Mouse (Mus musculus) left cerebral cortex, postnatal 36 days (tissue): ENCODE measurements at regions not wholly inside any gene's neighbourhood (a gene's known extent, or its start where the extent isn't known, plus 50 kb on each side); places are given as distances from the start of the nearest gene placed in this dataset.

Source experiments
- DNase-seq, 2 experiments: peaks; one replicate each; pipeline ENCODE4 v3.0.0; 2021 to 2022; ENCODE audit warnings: low spot score in 2 of 2, mixed read lengths in 1 of 2
- intact Hi-C: fragments of 180-260 bp; cut with DNase I; formaldehyde crosslinking; loops from one replicate; pipeline ENCODE4 v1.15.1; 2025

DNA sequence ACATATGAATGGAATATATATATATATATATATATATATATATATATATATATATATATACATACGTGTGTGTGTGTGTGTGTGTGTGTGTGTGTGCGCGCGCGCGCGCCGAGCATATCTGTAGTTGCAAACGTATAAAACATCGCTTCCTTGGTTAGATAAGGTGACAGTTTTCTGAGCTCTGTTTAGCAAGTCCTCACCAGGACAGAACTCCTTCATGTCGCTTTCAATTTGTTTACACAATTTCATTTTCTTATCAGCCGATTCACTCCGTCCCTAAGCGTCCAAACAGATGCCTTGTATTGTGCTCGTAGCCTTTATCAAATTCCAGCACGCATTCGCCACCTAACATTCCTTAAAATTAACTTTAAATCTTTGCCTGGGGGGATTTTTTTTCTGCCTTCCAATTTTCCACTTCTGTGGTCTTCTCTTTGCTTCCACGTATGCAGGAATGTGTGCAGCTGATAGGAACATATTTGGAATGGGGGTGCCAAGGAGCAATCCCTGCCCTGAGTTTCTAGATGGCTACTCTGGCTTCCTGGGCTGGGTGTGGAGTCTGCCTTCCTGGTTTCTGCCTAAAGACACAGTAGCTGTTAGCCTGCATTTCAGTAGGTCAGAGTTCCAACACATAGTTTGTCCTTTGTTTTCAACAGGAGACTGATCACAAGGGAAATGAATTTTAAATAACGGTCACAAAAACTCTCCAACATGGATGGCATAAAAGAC is 575.7 kb downstream of the Robo2 start:
- intact Hi-C loops, result no loop called here
- DNase-seq, result no peak

DNA sequence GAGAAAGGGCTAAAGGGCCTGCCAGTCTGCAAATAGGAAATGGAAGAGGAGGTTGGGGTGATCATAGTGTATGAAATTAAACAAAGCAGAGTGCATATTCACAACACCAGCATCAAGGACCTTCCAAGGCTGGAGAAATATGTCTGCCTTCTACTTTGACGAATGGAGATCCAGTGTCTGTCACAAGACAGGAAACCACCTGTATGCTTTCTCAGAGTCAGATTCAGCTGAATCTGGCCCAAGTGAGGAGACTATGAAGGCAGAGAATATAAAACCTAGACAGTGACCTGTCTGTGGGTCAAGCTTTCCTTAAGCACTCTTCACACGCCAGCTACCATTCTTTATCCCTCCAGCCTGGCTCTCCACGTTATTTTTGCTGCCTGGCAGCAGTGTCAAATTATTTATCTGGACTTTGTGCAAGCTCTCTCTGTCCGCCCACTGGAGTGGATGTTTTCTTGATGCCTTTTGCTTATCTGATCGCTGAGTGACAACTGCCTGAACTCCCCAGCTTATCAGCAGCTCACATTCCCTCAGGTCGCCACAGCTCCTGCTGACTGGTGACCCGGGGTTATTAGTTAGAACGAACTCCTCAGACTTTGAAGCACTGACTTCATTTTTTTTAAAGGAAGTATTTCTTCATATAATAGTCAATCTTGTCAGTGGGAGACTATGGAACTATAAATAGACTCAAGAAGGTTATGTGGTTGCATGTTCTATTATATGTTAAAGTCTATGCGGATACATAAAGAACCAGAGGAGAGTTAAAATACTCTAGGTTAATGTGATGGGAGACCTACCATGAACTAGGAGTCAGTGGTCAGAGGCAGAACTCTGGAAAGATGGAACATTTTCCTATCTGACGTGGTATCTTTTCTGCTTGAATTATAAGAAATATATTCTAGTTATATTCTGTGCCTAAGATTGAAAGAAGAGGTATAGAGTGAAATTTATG is 590.0 kb downstream of the Robo2 start:
- DNase-seq, result no peak
- intact Hi-C loops, result no loop called here

- intact Hi-C loops, result no loop called here
Observed at GRCm38 (mm10) chr16:73804572-73804971, 607.1 kb downstream of the Robo2 start.

DNA sequence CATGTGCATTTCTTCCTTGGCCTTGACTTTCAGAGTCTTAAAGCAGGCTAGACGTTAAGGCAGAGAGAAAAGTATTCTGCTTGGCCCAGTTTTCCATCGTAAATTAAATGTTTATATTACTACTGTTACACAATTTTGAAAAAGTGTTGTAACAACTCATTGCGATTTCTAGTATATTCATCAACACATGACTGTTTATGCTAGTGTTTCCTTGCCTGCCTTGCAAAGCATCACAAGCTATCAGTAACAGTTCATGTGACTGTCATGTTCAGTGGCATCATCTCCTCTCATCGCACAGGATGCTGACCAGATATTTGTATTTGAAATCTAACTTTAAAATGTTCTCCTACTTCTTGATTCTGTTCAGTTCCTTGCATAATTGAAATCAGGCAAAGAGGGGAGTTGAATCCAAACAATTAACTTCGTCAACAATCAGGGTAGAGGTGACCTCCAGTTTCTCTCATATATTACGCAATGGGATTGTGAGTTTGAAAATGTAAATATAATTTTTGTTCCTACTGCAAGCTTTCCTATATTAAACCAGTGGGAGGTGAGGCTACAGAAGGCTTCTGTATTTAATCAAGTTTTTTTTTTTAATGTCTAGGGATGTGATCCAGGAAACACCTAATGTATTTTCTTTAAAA is 615.0 kb downstream of the Robo2 start:
- intact Hi-C loops, result no loop called here
- DNase-seq, result no peak

More at GRCm38 (mm10) chr16:73804572-73804971, 607.1 kb downstream of the Robo2 start:
- no peak for DNase-seq

- DNase-seq, result no peak
- intact Hi-C loops, result no loop called here
Observed at GRCm38 (mm10) chr16:73785074-73785438, 626.6 kb downstream of the Robo2 start.

- peak in 1 of 2 experiments; percentile 5 for DNase-seq
- intact Hi-C loops, result no loop called here
Observed at GRCm38 (mm10) chr16:73784296-73785073, 627.1 kb downstream of the Robo2 start.

DNA sequence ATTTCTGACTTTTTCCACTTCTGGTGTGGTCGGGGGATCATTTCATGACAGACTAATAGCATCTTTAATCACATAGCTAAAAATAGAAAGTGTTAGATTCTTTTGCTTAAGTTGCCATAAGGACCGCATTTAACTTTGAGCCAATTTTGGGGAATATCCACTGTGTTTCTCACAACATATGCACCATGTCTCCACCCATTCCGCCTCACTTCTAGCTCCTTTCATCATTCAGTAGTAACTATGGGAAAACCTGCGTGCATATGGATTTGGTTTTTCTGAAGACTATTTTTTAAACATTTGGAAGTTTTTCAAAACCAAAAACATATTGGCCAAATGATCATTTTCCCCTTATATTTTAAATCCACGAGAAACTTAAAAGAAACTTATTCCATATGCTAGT is 639.2 kb downstream of the Robo2 start:
- no peak for DNase-seq
- intact Hi-C loops, result no loop called here

GRCm38 (mm10) chr16:73770440-73770856 is 641.2 kb downstream of the Robo2 start:
- intact Hi-C loops, result no loop called here
- DNase-seq, result no peak

GRCm38 (mm10) chr16:73769729-73770128 is 641.9 kb downstream of the Robo2 start:
- DNase-seq, result no peak

DNA sequence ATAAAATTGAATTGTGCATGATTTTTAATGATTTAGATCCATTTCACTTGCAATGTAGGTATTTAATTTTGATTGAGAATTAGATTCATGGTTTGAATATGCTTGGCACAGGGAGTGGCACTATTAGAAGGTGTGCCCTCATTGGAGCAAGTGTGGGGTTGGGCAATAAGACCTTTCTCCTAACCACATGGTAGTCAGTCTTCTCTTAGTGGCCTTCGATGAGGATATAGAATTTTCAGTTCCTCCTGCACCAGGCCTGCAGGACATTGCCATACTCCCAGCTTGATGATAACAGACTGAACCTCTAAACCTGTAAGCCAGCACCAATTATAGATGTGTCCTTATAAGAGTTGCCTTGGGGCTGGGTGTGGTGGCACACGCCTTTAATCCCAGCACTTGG is 642.9 kb downstream of the Robo2 start:
- DNase-seq, result no peak
- intact Hi-C loops, result no loop called here

More at GRCm38 (mm10) chr16:73769729-73770128, 641.9 kb downstream of the Robo2 start:
- intact Hi-C loops, result no loop called here

DNA sequence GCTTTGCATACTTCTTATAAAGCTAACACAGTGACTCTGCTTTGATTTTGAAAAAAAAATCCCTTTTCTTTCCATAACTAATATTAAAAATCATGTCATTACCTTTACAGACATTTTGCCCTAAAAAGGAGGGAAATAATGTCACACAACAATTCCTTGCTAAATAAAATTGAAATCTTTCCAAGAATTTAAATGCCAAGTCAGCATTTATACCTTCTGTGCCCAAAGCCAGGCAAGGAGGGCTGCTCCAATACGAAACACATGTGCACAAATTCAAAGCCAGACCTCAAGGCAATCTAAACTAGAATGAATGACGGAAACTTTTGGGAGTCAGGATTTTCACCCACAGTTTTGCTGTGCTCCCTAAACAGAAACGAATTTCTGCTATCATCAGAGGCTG is 646.4 kb downstream of the Robo2 start:
- DNase-seq, result no peak
- intact Hi-C loops, result no loop called here

DNA sequence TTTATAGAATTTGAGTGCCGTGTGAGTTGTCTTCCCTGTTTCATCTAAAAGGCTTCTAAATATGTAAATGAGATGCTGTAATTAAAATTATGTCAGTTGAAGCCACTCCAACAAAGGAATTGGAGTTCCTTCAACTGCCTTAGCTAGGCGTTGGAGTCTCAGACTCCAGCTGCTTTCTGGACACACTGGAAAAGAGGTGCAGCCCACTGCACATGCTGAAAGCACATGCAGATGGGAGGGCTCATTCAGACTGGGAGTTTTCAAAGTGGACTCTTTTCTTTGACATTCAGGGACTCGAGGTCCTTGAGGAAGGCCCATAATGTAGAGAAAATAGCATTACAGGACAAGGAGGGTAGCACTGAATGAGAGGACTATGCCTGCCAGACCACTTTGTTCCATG is 650.7 kb downstream of the Robo2 start:
- intact Hi-C loops, result no loop called here
- DNase-seq, result no peak

- intact Hi-C loops, result no loop called here
- no peak for DNase-seq
Observed at GRCm38 (mm10) chr16:73758872-73759271, 652.8 kb downstream of the Robo2 start.

GRCm38 (mm10) chr16:73754302-73754701 is 657.3 kb downstream of the Robo2 start:
- intact Hi-C loops, result no loop called here
- DNase-seq, result no peak

DNA sequence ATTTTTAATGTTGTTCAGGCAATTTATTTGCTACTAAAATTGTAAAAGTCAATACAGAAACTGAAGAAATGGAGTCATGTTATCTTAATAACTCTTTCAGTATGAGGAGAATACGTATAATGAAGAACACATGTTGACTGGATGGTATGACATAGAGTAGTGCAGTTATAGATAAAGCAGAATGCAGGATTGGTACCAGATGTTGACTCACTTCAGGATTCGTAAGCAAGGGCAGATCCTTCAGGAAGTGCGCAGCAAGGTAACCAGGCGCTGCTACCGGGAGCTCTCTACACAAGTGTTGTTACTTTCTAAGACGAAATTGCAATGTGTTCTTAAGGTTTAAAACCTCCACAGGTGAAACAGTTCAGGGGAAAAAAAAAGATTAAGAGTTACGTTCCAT is 683.3 kb downstream of the Robo2 start:
- no peak for DNase-seq
- intact Hi-C loops, result no loop called here

- DNase-seq, result no peak
Observed at GRCm38 (mm10) chr16:73719691-73720090, 691.9 kb downstream of the Robo2 start.

DNA sequence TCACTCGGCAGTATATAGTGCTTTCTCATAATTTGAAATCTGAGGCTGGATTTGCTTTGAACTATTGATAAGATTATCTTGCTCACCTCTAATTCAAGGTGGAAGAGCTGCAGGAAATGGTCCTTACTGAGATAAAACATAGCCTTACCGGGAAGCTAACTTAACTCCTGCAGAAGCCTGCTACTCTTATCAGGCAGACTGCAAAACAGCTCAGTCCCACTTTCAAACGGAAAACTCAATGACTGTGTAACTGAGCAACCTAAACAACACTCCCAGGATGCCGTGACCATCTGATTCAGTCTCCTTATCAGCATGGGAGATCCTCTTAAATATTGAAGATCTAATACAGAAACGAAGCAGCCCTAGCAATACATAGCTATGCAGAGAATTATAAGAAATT is 695.3 kb downstream of the Robo2 start:
- intact Hi-C loops, result no loop called here
- no peak for DNase-seq

More at GRCm38 (mm10) chr16:73719691-73720090, 691.9 kb downstream of the Robo2 start:
- intact Hi-C loops, result no loop called here

GRCm38 (mm10) chr16:73707051-73707450 is 704.6 kb downstream of the Robo2 start:
- DNase-seq, result no peak
- intact Hi-C loops, result no loop called here

GRCm38 (mm10) chr16:73689274-73689673 is 722.4 kb downstream of the Robo2 start:
- intact Hi-C loops, result no loop called here
- no peak for DNase-seq

DNA sequence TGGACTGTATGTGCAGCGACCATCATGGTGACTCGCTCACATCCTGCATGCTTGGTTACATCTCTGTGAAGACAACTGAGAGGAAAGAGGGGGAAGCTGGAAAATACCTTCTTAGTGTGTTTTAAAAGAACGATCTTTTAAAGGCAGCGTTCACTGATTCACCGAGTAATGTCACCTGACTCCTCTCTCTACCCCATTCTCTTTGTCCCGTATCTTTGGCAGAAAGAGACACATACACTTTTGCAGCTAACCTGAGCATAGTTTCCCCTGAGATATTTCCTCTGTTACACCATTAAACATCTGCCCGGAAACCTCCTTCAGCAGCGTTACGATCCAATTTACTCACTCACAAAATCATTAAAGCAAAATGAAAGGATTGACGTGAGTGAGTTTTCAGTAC is 731.8 kb downstream of the Robo2 start:
- DNase-seq, result no peak
- intact Hi-C loops, result no loop called here
